22 mouse cellular contexts compared by ENCODE assay signal in genomic region chr5:137343869-137344268, GRCm38 (mm10). TPM values are rescaled to one million over a fixed set of nuclear protein-coding genes. Genes with fewer than 3 reads are reported as not detected.
DNase-seq lines count a peak whose midpoint lies in the region; ATAC-seq and TF ChIP-seq lines count a peak whose summit lies in the region.
"Had no signal": no experiment of that assay in that cellular context is flagged by ENCODE, and none has a peak within 500 bp of the region (broad histone marks: within the 10 kb centered on the region; RNA-seq: fewer than 3 reads in every experiment).

No protein-coding gene starts in this region.

- H3K9ac ChIP-seq in midbrain, postnatal 0 days (replicated peaks; ENCODE audit: low read length, poor library complexity, severe bottlenecking) = no peak overlapping the region
- H3K9ac ChIP-seq in midbrain, embryonic 11.5 days (ENCODE audit: low read length) = no peak overlapping the region
- H3K9ac ChIP-seq: embryonic facial prominence, embryonic 12.5 days; lung, embryonic 15.5 days; midbrain, embryonic 13.5 days had no signal

- H3K36me3 ChIP-seq in midbrain, postnatal 0 days (ENCODE audit: insufficient read depth, low read length) = no peaks in the 10 kb centered on the region
- no peaks in the 10 kb centered on the region for H3K36me3 ChIP-seq in midbrain, embryonic 11.5 days (ENCODE audit: control insufficient read depth, insufficient read depth, low read length)
- H3K36me3 ChIP-seq: embryonic facial prominence, embryonic 12.5 days; heart, embryonic 10.5 days; lung, embryonic 15.5 days; midbrain, embryonic 13.5 days had no signal

- DNase-seq in layer of hippocampus, adult 2 months (ENCODE audit: low spot score in 2 of 2) = no peak
- no peak for DNase-seq in layer of hippocampus, adult 9-10 months (ENCODE audit: low spot score)
- no peak for DNase-seq in midbrain, postnatal 0 days (ENCODE audit: low spot score)
- no peak for DNase-seq in midbrain, embryonic 11.5 days (ENCODE audit: low spot score, missing footprints)
- peak; percentile 51 for DNase-seq in ZHBTc4 (ENCODE audit: low read depth, low spot score)
- DNase-seq in layer of hippocampus, adult 8-10 months (ENCODE audit: low spot score in 2 of 2) = no peak
- no peak for DNase-seq in ovary, postnatal 10 days (ENCODE audit: low spot score)
- DNase-seq: adrenal gland, adult 8-10 months; cerebellum, adult 11-12 months; cerebellum, postnatal 14 days; gastrocnemius, postnatal 36 days; kidney, adult 2 months; kidney, postnatal 10 days; layer of hippocampus, postnatal 36 days; retina, postnatal 1 day; thymus, postnatal 25 days had no signal

- H3K4me2 ChIP-seq in midbrain, postnatal 0 days (ENCODE audit: low read depth, low read length, poor library complexity, severe bottlenecking) = no peak overlapping the region
- no peak overlapping the region for H3K4me2 ChIP-seq in midbrain, embryonic 11.5 days
- H3K4me2 ChIP-seq: embryonic facial prominence, embryonic 12.5 days; liver, embryonic 11.5 days; lung, embryonic 15.5 days; midbrain, embryonic 13.5 days had no signal

- 0 out of 2 replicates have a peak, but pooled peaks have one; percentile 6 for TF ChIP-seq CTCF in layer of hippocampus, adult 2 months (conservative IDR thresholded peaks at IDR 0.05)
- peak; percentile 28; the same call in 1 of the 2 replicates for TF ChIP-seq CTCF in midbrain, postnatal 0 days (IDR thresholded peaks at IDR 0.05)

- peaks cover 6% of the 10 kb centered on the region for H3K4me1 ChIP-seq in midbrain, postnatal 0 days (ENCODE audit: insufficient read depth, low read length)
- peaks cover 22% of the 10 kb centered on the region for H3K4me1 ChIP-seq in midbrain, embryonic 11.5 days (ENCODE audit: control insufficient read depth, insufficient read depth, low read length)

- H3K9me3 ChIP-seq in midbrain, postnatal 0 days (ENCODE audit: low read length) = no peaks in the 10 kb centered on the region
- H3K9me3 ChIP-seq in midbrain, embryonic 11.5 days (ENCODE audit: control insufficient read depth, low read length) = no peaks in the 10 kb centered on the region
- H3K9me3 ChIP-seq: embryonic facial prominence, embryonic 12.5 days; heart, embryonic 10.5 days; lung, embryonic 15.5 days; midbrain, embryonic 13.5 days had no signal

- no peak for ATAC-seq in midbrain, postnatal 0 days (ENCODE audit: low FRiP score)
- no peak for ATAC-seq in midbrain, embryonic 11.5 days (ENCODE audit: low FRiP score)
- ATAC-seq: hindbrain, embryonic 16.5 days; midbrain, embryonic 13.5 days had no signal

- no peak overlapping the region for H3K4me3 ChIP-seq in layer of hippocampus, adult 2 months
- H3K4me3 ChIP-seq in midbrain, postnatal 0 days (ENCODE audit: low read depth, low read length) = no peak overlapping the region
- H3K4me3 ChIP-seq in midbrain, embryonic 11.5 days (ENCODE audit: low read depth, low read length) = no peak overlapping the region
- H3K4me3 ChIP-seq: embryonic facial prominence, embryonic 12.5 days; heart, embryonic 10.5 days; lung, embryonic 15.5 days; midbrain, embryonic 13.5 days had no signal

- H3K27ac ChIP-seq in layer of hippocampus, adult 2 months = no peak overlapping the region
- no peak overlapping the region for H3K27ac ChIP-seq in midbrain, postnatal 0 days (ENCODE audit: low read depth, low read length)
- H3K27ac ChIP-seq in midbrain, embryonic 11.5 days (ENCODE audit: low read depth, low read length) = no peak overlapping the region
- H3K27ac ChIP-seq: embryonic facial prominence, embryonic 12.5 days; heart, embryonic 10.5 days; midbrain, embryonic 13.5 days had no signal

- H3K27me3 ChIP-seq in midbrain, postnatal 0 days (ENCODE audit: insufficient read depth, low read length) = peaks cover 6% of the 10 kb centered on the region; the same call in 1 of the 2 replicates
- no peaks in the 10 kb centered on the region for H3K27me3 ChIP-seq in midbrain, embryonic 11.5 days (ENCODE audit: control insufficient read depth, insufficient read depth, low read length)
- H3K27me3 ChIP-seq: embryonic facial prominence, embryonic 12.5 days; lung, embryonic 15.5 days had no signal

RNA-seq across cellular contexts. Expression of gene Ephb4, which starts 6.0 kb away (rescaled TPM):
- total RNA-seq in layer of hippocampus, adult 2 months (2021) = 1 to 10 TPM; 5.6 to 5.7 TPM
- total RNA-seq in midbrain, postnatal 0 days (2014; rRNA removed) = 14.0 and 16.0 TPM in 2 replicates
- polyA plus RNA-seq in midbrain, postnatal 0 days (2015; fragmentation: Nextera tagmentation; extraction: Ambion mirVana) = 4.7 and 4.9 TPM in 2 replicates
- 19.0 and 20.8 TPM in 2 replicates for polyA plus RNA-seq in midbrain, embryonic 11.5 days (2014; fragmentation: Nextera tagmentation; extraction: Ambion mirVana)
- total RNA-seq in layer of hippocampus, adult 8-10 months (2022) = 1 to 10 TPM; 5.6 to 7.2 (median 5.9) TPM

RNA-seq across cellular contexts. Expression of gene Slc12a9, which starts 10.5 kb away (rescaled TPM):
- 10 to 100 TPM; 27.9 to 28.4 TPM for total RNA-seq in layer of hippocampus, adult 2 months (2021)
- total RNA-seq in midbrain, postnatal 0 days (2014; rRNA removed) = 28.9 and 30.4 TPM in 2 replicates
- polyA plus RNA-seq in midbrain, postnatal 0 days (2015; fragmentation: Nextera tagmentation; extraction: Ambion mirVana) = 27.0 and 27.8 TPM in 2 replicates
- 5.8 TPM in 2 replicates for polyA plus RNA-seq in midbrain, embryonic 11.5 days (2014; fragmentation: Nextera tagmentation; extraction: Ambion mirVana)
- total RNA-seq in layer of hippocampus, adult 8-10 months (2022) = 10 to 100 TPM; 25.6 to 37.8 (median 32.0) TPM

RNA-seq across cellular contexts. Expression of gene Trip6, which starts 29.7 kb away (rescaled TPM):
- 1 to 10 TPM; 4.8 to 7.3 TPM for total RNA-seq in layer of hippocampus, adult 2 months (2021)
- total RNA-seq in midbrain, postnatal 0 days (2014; rRNA removed) = 11.6 and 17.5 TPM in 2 replicates
- polyA plus RNA-seq in midbrain, postnatal 0 days (2015; fragmentation: Nextera tagmentation; extraction: Ambion mirVana) = 10.3 and 10.9 TPM in 2 replicates
- polyA plus RNA-seq in midbrain, embryonic 11.5 days (2014; fragmentation: Nextera tagmentation; extraction: Ambion mirVana) = 28.0 and 34.1 TPM in 2 replicates
- total RNA-seq in layer of hippocampus, adult 8-10 months (2022) = 1 to 10 TPM; 6.1 to 8.0 (median 6.7) TPM

RNA-seq across cellular contexts. Expression of gene Srrt, which starts 36.4 kb away (rescaled TPM):
- total RNA-seq in layer of hippocampus, adult 2 months (2021) = 100 to 1,000 TPM; 223 to 232 TPM
- 112 and 114 TPM in 2 replicates for total RNA-seq in midbrain, postnatal 0 days (2014; rRNA removed)
- 53.4 and 56.4 TPM in 2 replicates for polyA plus RNA-seq in midbrain, postnatal 0 days (2015; fragmentation: Nextera tagmentation; extraction: Ambion mirVana)
- 151 and 154 TPM in 2 replicates for polyA plus RNA-seq in midbrain, embryonic 11.5 days (2014; fragmentation: Nextera tagmentation; extraction: Ambion mirVana)
- total RNA-seq in layer of hippocampus, adult 8-10 months (2022) = 100 to 1,000 TPM; 220 to 278 (median 242) TPM

RNA-seq across cellular contexts. Expression of gene Ufsp1, which starts 49.4 kb away (rescaled TPM):
- 10 to 100 TPM; 12.4 to 13.8 TPM for total RNA-seq in layer of hippocampus, adult 2 months (2021)
- 24.5 and 29.3 TPM in 2 replicates for total RNA-seq in midbrain, postnatal 0 days (2014; rRNA removed)
- polyA plus RNA-seq in midbrain, postnatal 0 days (2015; fragmentation: Nextera tagmentation; extraction: Ambion mirVana) = 35.0 and 41.2 TPM in 2 replicates
- polyA plus RNA-seq in midbrain, embryonic 11.5 days (2014; fragmentation: Nextera tagmentation; extraction: Ambion mirVana) = 7.5 and 7.9 TPM in 2 replicates
- total RNA-seq in layer of hippocampus, adult 8-10 months (2022) = 10 to 100 TPM in 3 of 4 experiments, 1 to 10 TPM in 1; 7.4 to 14.7 (median 12.7) TPM
